Mouse (Mus musculus) lung, adult 18-20 months (tissue): ENCODE data around the gene Luzp1.

ENCODE experiments used
- DNase-seq, 2 experiments: peaks; one replicate each; pipeline ENCODE4 v3.0.0; 2022; ENCODE audit warnings: mixed read lengths in 2 of 2

The Luzp1 gene

GRCm38 (mm10) chr4:136462839-136463178 is 6.8 kb upstream of the Luzp1 start:
- peak in 1 of 2 experiments; percentile 41 for DNase-seq

GRCm38 (mm10) chr4:136463436-136463835 is 6.1 kb upstream of the Luzp1 start:
- DNase-seq = no peak

DNA sequence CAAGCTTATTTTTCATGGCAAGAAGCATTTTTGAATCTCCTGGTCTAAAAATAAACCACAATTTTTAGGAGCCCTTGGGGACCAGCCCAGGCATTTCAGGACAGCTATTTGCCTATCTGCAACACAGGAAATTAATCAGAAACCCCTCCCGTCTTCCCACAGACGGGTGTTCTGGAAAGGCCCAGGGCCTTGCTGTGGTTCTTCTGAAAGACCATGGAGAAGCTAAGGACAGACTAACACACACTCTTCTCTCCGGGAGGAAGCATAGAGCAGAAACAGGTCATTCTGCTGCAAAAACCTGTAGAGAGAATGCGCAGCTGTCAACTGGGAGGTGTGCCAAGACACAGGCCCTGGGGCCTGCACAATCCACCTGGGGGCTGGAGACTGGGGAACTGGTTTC is 3.3 kb upstream of the Luzp1 start:
- no peak for DNase-seq

- peak; percentile 43 to 46 for DNase-seq
These were observed 821 bp upstream of the Luzp1 start for GRCm38 (mm10) chr4:136468553-136469327.

GRCm38 (mm10) chr4:136469941-136470346 is 383 bp downstream of the Luzp1 start:
- DNase-seq = peak in 1 of 2 experiments; percentile 74

DNA sequence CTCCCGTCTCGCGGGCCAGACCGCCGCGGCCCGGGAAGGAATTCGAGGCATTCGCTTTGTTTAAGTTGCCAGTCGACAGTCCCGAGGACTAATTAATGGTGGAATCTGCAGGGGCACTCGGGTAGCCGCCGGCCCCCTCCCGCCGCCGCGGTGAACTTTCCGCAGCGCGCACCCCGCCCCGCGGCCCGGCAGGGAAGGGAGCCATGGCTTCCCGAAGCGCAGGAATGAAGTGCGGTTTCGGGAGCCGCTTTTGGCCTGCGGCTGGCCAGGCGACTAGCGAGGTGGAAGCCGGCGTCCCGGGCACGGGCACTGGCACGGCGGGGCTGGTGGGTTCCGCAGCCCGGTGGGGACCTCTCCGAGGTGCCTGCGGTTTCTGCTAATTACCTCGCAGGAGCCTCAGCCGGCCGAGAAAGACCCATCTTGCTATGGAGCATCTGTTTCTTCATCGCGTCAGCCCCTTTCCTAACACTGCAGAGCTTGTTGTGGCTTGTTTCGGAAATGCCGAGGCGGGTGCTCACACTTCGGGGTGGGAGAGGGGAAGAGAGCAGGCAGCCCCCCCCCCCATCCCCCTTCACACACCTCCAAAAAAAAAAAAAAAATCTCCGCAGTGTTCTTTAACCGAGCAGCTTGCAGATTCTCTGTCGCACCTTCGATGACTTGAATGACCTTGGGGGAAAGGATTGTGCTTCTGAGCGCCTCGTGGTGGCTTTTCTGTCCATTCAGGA is 948 bp downstream of the Luzp1 start:
- DNase-seq = peak; percentile 46 to 53

DNA sequence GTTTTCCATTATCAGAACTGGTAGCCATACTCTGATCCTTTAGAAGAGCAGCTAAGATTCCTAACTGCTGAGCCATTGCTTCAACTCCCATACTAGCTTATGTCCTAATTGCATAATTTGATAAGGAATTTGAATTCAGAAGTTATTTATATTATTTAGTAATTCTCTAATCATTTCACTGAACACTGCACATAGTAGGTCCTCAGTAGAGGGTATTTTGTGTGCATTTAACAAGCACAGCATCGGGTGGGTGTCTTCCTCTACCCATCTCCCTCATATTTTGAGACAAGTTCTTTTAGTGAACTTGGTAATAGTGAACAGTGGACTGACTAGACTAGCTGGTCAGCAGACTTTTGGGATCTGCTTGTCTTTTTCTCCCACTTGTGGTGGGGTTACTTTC is 7.1 kb downstream of the Luzp1 start:
- DNase-seq = no peak

- no peak for DNase-seq
These were observed 17.0 kb downstream of the Luzp1 start for GRCm38 (mm10) chr4:136486549-136486948.

DNA sequence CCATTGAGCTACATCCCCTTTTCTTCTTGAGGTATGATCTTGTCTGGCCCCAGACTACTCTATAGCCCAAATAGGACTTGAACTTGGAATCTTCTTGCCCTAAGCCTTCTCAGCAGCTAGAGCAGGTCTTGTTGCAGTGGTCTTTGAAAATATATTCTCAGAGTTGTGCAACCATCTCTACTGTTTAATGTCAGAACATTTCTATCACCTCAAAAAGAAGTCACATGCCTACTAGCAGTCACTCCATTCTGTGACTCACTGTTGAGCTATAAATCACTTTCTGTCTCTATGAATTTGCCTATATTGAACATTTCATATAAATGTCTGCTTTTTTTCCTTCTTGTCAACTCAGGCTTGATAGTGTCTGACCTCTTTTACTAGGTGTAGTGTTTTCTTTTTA is 26.4 kb downstream of the Luzp1 start:
- no peak for DNase-seq

DNA sequence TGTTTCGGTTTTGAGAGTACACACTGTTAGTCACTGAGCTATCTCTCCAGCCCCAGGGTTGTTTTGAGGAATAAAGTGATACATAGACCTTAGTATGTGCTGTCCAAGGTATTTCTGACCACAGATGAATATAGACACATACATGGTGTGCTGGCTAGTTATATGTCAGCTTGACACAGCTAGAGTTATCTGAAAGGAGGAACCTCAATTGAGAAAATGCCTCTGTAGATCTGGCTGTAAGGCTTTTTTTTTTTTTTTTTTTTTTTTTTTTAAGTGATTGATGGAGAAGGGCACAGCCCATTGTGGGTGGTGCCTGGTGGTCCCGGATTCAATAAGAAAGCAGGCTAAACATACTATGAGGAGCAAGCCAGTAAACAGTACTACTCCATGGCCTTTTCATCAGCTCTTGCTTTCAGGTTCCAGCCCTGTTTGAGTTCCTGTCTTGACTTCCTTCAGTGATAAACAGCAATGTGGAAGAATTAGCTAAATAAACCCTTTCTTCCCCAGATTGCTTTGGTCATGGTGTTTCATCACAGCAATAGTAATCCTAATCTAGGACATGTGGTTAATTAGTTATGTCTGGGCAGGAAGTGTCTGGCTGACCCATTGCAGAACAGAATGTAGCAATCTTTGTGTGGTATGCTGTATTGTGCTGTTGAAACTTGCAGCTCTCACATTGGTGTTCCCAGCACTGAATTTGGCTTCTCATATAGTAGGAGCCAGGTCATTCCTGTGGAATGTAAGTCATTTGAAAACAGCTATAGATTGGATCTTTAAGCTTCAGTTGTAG is 36.1 kb downstream of the Luzp1 start:
- peak; percentile 7 to 37 for DNase-seq

DNA sequence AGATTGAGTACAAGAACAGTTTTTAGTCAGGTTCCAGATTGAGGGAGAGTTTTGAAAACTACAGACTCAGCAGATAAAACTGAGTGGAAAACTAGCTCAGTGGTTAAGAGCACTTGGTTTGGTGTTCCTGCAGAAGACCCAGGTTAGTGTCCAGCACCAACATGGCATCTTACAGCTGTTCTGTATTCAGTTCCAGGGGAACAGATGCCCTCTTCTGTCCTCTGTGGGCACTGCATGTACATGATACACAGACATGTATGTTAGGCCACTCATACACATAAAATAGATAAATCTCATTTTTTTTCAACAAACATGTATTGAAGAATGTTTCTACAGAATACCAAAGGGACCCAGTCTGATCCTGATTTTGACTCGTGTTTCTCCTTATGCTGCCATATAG is 40.3 kb downstream of the Luzp1 start:
- DNase-seq = peak; percentile 30 to 46

GRCm38 (mm10) chr4:136511708-136512107 is 42.1 kb downstream of the Luzp1 start:
- peak in 1 of 2 experiments; percentile 38 for DNase-seq

DNA sequence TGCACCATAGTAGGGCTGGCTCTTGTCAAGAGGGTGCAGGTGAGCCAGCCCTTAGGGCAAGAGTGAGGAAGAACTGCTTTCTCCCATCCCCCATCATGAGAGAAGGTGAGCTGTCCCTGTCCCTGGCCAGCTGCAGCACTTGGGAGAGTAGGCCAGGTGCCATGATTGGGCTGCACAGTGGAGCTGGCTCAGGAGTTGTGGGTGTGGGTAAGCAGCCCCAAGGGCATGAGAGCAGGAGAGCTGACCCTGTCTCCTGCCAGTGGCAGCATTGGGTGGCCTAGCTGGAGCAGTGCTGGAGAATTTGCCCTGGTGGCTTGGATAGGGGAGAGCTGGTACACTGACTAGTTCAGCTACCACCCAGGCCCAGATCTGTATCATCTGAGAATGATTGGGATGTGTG is 43.3 kb downstream of the Luzp1 start:
- no peak for DNase-seq

- DNase-seq = no peak
These were observed 48.6 kb downstream of the Luzp1 start for GRCm38 (mm10) chr4:136518141-136518540.

DNA sequence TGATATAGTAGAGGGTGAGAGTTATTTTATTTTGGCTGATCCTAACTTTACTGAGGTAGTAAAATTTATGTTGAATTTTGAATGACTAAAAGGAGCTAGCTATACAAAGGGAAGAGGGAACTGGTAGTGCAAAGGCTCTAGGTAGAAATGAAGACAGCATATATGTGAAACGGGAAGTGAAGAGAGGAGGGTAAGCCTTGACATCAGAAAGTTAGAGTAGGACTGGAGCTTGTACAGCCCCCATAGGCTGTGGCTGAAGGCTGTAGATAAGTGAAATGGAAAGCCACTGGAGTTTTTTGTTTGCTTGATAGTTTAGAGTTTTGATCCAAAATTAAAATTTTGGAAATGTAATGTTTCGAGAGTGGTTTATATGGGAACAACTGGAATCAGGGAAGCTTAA is 49.0 kb downstream of the Luzp1 start:
- no peak for DNase-seq

DNA sequence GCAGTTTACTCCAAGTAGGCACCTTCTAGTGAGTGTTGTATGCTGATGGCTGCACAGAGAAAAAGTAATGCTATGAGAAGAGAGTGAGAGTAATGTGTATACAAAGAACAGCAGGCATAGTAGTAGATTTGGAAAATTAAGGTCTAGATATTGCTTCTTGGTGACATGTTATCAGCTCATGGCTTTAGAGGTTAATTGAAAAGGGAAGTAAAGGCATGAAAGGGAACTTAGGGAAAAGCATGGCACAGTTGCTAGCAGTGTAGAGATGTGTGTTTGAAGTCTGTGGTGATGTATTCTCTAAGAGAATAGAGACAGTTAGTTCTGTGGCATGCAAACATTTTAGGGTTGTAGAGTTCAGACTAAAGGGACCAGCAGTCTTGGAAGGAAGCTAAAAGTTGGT is 50.3 kb downstream of the Luzp1 start:
- no peak for DNase-seq

DNA sequence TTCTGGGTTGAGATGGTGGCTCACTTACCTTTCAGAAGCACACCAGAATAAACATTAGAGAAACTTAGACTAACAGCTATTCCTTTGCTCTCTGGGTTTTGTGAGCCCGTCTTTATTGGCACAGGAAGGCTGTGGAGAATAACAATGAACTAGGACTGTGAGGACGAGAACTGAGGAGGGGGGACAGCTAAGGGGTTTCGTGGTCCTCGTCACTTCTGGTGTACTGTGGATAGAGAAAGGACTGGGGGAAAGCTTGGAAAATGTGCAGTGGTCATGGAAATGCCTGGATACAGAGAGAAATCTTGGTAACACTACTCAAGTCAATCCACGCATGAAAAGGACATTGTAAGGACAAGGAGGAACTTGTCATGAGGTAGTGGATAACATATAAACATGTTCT is 52.3 kb downstream of the Luzp1 start:
- DNase-seq = no peak

GRCm38 (mm10) chr4:136524309-136524708 is 54.7 kb downstream of the Luzp1 start:
- DNase-seq = no peak

DNA sequence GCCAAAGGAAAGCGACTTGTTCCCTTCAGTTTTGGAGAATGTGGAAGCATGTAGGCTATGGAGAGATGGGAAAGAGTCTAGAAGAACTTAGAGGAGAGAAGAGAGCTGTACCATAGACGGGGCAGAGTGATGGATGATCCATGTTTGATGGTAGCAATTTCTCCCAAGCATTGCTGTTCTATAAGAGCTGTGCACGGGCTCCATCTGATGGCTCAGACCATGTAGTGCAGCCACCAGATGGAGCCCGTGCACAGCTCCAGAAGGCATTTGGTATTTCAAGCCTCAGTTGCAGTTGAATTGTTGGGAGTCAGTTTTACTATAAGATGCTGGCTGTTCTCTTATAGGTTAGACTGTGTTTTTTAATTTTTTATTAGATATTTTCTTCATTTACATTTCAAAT is 56.9 kb downstream of the Luzp1 start:
- peak; percentile 42 to 49 for DNase-seq

- no peak for DNase-seq
These were observed 75.6 kb downstream of the Luzp1 start for GRCm38 (mm10) chr4:136545151-136545550.

- no peak for DNase-seq
These were observed 76.9 kb downstream of the Luzp1 start for GRCm38 (mm10) chr4:136546279-136547045.

DNA sequence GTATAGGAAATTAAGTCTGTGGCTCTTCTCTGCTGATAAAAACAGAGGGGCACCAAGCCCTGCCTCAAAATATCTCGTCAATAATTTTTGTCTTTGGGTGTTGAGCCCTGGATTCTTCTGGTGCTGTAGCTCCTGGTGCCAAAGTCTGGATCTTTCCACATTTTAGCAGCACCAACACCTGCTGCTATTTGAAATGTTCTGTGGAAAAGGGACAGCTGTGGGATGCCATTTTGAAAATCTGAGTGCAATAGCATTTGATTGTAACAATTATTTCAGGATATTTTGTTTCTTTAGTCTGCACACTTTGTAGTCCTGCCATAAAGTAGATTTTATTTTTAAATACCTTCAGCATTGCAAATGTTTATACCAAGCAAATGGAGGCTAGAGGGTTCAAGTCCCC is 78.2 kb downstream of the Luzp1 start:
- no peak for DNase-seq

DNA sequence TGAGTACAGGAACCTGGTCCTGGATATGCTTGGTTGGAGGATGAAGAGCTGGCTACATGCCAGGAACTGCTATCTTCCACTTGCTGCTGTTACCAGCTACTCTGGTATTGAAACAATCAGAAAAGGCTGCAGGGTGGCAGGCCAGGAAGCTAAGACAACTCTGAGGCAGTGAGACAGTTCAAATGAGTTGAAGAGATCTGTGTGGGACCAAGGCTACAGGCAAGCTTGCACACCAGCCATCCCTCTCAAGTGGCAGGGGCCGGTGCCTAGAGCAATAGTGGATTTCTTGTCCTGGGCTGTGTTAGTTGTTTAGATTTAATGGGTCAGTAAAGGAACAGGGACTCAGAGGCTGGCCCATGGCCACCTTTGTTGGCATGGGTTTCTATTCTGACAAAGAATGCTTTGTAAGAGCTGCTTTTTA is 78.8 kb downstream of the Luzp1 start:
- no peak for DNase-seq
